Mouse (Mus musculus): ENCODE measurements around the gene Gm19426. TPM values are rescaled to one million over a fixed set of nuclear protein-coding genes. Genes with fewer than 3 reads are reported as not detected.
A peak's percentile ranks its signal among the peaks of the same experiment; 100 is the strongest.

Gm19426 gene
- polyA plus RNA-seq, 1 experiment from 2014 or later = 7.0 TPM

DNA sequence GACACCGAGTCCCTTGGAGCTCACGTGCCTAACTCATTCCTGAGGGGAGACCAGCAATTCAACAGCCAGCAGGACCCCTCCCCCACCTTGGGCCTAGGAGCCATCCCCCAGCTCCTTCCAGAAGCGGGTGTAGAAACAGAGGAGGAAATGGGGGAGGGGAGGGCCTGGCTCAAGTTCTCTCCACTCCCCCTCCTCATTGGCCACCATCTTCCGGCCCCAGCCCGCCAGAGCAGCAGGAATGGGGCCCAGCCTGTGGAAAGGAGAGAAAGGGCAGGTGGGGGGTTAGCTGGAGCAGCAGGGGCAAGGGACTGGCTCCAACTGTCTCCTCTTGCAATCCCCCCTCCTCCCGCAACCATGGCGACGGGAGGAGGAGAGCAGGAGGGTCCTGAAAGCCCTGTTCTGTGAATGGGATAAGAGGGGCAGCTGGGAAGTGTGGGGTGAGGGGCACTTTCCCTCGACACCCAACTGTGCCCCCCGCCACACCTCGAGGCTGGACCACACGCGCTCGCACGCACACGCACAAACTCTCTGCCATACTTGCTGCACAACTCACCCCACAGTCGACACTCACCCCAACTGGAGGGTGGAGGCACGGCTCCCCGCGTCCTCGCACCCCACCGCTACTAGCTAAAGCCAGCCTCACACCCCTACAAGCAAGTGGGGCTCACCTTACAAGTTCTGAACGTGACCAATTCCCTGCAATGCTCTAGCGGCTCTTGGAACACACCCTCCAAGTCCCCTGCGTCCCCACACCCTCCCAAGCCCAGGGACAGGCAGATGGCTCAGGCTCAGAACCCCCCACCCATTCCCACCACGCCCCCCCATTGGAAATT lies 788 bp downstream of the Gm19426 start:
- H3K9me3 ChIP-seq = no peaks in the 10 kb centered on the region
- H3K4me3 ChIP-seq = peak overlapping the region; percentile 89
- peak overlapping the region; percentile 97 for H3K9ac ChIP-seq
- peaks cover 57% of the 10 kb centered on the region for H3K4me1 ChIP-seq (replicated peaks)
- H3K4me2 ChIP-seq = peak overlapping the region; percentile 76
- peak; percentile 69 for ATAC-seq (ENCODE audit: low read depth)
- no peaks in the 10 kb centered on the region for H3K27me3 ChIP-seq
- peaks cover 9% of the 10 kb centered on the region; the same call in 1 of the 2 replicates for H3K36me3 ChIP-seq
- under 1% methylated on average over 26 of the region's 26 CpGs for WGBS
- peak overlapping the region; percentile 98 for H3K27ac ChIP-seq (replicated peaks)

- H3K27me3 ChIP-seq = no peaks in the 10 kb centered on the region
- peak overlapping the region; percentile 76 for H3K4me2 ChIP-seq
- H3K4me1 ChIP-seq (replicated peaks) = peaks cover 64% of the 10 kb centered on the region
- peak overlapping the region; percentile 89 for H3K4me3 ChIP-seq
- peaks cover 9% of the 10 kb centered on the region; the same call in 1 of the 2 replicates for H3K36me3 ChIP-seq
- 1% methylated on average over 5 of the region's 5 CpGs for WGBS
- no peaks in the 10 kb centered on the region for H3K9me3 ChIP-seq
- H3K9ac ChIP-seq = peak overlapping the region; percentile 97
- H3K27ac ChIP-seq (replicated peaks) = peak overlapping the region; percentile 98
- no peak for ATAC-seq (ENCODE audit: low read depth)
These were observed 1.5 kb downstream of the Gm19426 start for GRCm38 (mm10) chr2:84741841-84742450.

DNA sequence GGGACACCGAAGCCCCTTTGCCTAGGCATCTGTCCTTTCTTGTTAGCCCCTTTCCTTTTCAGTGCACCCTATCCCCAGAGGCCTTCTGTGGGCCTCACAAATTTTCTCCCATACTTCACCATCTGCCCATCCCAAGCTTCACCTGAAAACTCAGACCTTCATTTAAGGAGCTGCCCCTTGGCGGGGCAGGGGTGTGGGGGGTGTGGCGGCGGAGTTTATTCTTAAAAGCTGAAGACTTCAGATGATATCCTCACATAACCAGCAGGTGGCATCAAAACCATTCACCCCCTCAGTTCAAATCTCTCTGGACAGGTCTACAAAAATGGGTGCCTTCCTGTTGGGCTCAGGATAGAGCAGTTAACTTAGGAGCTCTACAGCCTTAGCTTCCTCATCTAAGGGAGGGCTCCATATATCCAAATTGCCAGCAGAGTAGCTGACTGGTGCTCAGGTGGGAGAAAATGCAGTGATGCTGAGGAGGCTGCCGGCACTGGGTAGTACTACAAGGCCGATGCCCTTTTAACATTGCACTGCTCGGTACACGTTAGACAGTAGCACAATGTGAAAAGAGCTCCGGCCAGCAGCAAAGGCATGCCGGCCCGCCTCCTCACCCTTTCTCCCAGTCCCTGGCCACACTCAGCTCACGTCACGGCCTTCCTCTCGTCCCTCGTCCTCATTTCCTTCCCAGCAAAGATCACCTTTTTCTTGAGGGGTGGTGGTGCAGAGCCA lies 2.7 kb downstream of the Gm19426 start:
- H3K9ac ChIP-seq = 0 out of 2 replicates have a peak overlapping the region, but pooled peaks have one; percentile 97
- no peak for ATAC-seq (ENCODE audit: low read depth)
- H3K9me3 ChIP-seq = no peaks in the 10 kb centered on the region
- H3K4me3 ChIP-seq = peak overlapping the region; percentile 89; the same call in 1 of the 2 replicates
- H3K36me3 ChIP-seq = peaks cover 9% of the 10 kb centered on the region; the same call in 1 of the 2 replicates
- H3K27ac ChIP-seq (replicated peaks) = 0 out of 2 replicates have a peak overlapping the region, but pooled peaks have one; percentile 18
- WGBS = 77% methylated on average over 15 of the region's 15 CpGs
- peaks cover 76% of the 10 kb centered on the region for H3K4me1 ChIP-seq (replicated peaks)
- H3K4me2 ChIP-seq = peak overlapping the region; percentile 76
- H3K27me3 ChIP-seq = no peaks in the 10 kb centered on the region

- ATAC-seq (ENCODE audit: low read depth) = no peak
- H3K4me3 ChIP-seq = peak overlapping the region; percentile 11
- H3K9ac ChIP-seq = peak overlapping the region; percentile 55
- H3K27me3 ChIP-seq = no peaks in the 10 kb centered on the region
- peak overlapping the region; percentile 78 for H3K4me2 ChIP-seq
- peaks cover 9% of the 10 kb centered on the region; the same call in 1 of the 2 replicates for H3K36me3 ChIP-seq
- WGBS = 3% methylated on average over 12 of the region's 12 CpGs
- 0 out of 2 replicates have a peak overlapping the region, but pooled peaks have one; percentile 9 for H3K27ac ChIP-seq (replicated peaks)
- H3K4me1 ChIP-seq (replicated peaks) = peaks cover 90% of the 10 kb centered on the region
- no peaks in the 10 kb centered on the region for H3K9me3 ChIP-seq
These were observed 5.1 kb downstream of the Gm19426 start for GRCm38 (mm10) chr2:84738271-84738911.

- peaks cover 9% of the 10 kb centered on the region; the same call in 1 of the 2 replicates for H3K36me3 ChIP-seq
- peaks cover 93% of the 10 kb centered on the region for H3K4me1 ChIP-seq (replicated peaks)
- no peaks in the 10 kb centered on the region for H3K9me3 ChIP-seq
- H3K27me3 ChIP-seq = no peaks in the 10 kb centered on the region
- H3K9ac ChIP-seq = peak overlapping the region; percentile 55; the same call in 1 of the 2 replicates
- 6% methylated on average over 8 of the region's 8 CpGs for WGBS
- 0 out of 2 replicates have a peak overlapping the region, but pooled peaks have one; percentile 35 for H3K27ac ChIP-seq (replicated peaks)
- ATAC-seq (ENCODE audit: low read depth) = no peak; the same call in 1 of the 2 replicates
- peak overlapping the region; percentile 64 for H3K4me3 ChIP-seq
- H3K4me2 ChIP-seq = peak overlapping the region; percentile 78
These were observed 6.0 kb downstream of the Gm19426 start for GRCm38 (mm10) chr2:84737451-84737925.

DNA sequence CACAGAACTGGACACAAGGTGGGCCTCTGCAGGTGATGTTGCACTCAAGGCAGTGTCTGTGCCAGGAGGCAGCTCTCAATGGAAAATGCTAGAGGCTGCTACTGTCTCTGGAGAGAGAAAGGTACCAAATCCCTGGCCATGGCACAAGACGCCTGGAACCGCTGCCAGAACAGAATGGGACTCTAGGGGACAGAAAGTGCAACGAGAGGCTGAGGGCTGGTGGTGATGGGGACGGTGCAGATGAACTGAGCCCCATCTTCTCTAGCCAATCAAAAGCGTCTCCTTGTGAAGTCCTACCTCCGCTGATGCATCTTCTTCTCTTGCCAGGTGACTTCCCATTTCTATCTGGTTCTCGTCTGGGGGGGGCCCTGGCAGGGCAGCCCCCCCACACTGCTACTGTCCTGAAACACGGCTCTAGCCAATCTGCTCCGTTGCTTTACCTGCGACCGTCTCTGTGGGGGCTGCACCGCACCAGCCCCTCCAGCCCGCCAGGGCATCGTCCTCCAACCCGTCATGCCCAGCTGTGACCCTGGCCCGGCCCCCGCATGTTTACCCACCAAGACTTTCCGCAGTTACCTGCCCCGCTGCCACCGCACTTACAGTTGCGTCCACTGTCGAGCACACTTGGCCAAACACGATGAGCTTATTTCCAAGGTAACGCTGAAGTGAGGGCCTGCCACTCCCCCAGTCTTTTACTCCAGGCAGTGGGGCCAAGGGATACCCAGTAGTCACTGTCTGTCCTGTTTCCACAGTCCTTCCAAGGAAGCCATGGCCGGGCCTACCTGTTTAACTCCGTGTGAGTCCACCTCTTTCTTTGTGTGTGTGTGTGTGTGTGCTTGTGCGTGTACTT lies 6.9 kb downstream of the Gm19426 start:
- H3K4me2 ChIP-seq = peak overlapping the region; percentile 78
- H3K4me3 ChIP-seq = peak overlapping the region; percentile 64
- no peaks in the 10 kb centered on the region for H3K27me3 ChIP-seq
- 8% methylated on average over 27 of the region's 27 CpGs for WGBS
- H3K27ac ChIP-seq (replicated peaks) = peak overlapping the region; percentile 92; the same call in 1 of the 2 replicates
- peak overlapping the region; percentile 89 for H3K9ac ChIP-seq
- peaks cover 9% of the 10 kb centered on the region; the same call in 1 of the 2 replicates for H3K36me3 ChIP-seq
- H3K4me1 ChIP-seq (replicated peaks) = peaks cover 83% of the 10 kb centered on the region
- no peak for ATAC-seq (ENCODE audit: low read depth)
- H3K9me3 ChIP-seq = no peaks in the 10 kb centered on the region

- Histone ChIP-seq H3K27ac (replicated peaks) (peak overlapping the region; percentile 92), H3K9me3 (no peaks in the 10 kb centered on the region), H3K4me3 (peak overlapping the region; percentile 64), H3K27me3 (no peaks in the 10 kb centered on the region), H3K4me1 (replicated peaks) (peaks cover 72% of the 10 kb centered on the region), H3K4me2 (peak overlapping the region; percentile 78), H3K36me3 (peaks cover 7% of the 10 kb centered on the region; the same call in 1 of the 2 replicates), H3K9ac (peak overlapping the region; percentile 89)
- ATAC-seq (ENCODE audit: low read depth) = no peak
- 26% methylated on average over 7 of the region's 7 CpGs for WGBS
These were observed 8.0 kb downstream of the Gm19426 start for GRCm38 (mm10) chr2:84735346-84735920.

DNA sequence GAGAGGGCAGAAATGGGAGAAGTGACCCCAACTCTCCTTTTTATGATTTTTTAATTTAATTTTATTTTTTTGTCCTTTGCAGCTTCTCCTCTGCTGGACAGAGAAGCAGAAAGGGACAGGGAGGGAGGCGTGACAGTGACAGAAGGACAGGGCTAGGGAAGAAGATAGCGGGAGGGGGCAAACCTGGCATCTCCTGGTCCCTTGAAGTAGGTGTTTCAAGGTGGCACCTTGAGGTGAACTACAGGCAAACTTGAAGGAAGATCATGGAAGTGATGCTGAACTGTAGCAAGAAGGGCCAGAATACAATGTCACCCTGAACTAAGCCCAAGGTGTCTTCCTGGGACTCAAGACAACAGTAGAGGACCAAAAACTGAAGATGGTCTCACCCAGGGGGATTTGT lies 8.5 kb downstream of the Gm19426 start:
- 4% methylated on average over 2 of the region's 2 CpGs for WGBS
- H3K4me3 ChIP-seq = peak overlapping the region; percentile 64
- H3K4me2 ChIP-seq = peak overlapping the region; percentile 78
- ATAC-seq (ENCODE audit: low read depth) = no peak
- no peaks in the 10 kb centered on the region for H3K27me3 ChIP-seq
- peaks cover 67% of the 10 kb centered on the region for H3K4me1 ChIP-seq (replicated peaks)
- no peaks in the 10 kb centered on the region for H3K9me3 ChIP-seq
- peak overlapping the region; percentile 92 for H3K27ac ChIP-seq (replicated peaks)
- 0 out of 2 replicates have a peak, but pooled peaks cover 2% of the 10 kb centered on the region for H3K36me3 ChIP-seq
- H3K9ac ChIP-seq = peak overlapping the region; percentile 89

DNA sequence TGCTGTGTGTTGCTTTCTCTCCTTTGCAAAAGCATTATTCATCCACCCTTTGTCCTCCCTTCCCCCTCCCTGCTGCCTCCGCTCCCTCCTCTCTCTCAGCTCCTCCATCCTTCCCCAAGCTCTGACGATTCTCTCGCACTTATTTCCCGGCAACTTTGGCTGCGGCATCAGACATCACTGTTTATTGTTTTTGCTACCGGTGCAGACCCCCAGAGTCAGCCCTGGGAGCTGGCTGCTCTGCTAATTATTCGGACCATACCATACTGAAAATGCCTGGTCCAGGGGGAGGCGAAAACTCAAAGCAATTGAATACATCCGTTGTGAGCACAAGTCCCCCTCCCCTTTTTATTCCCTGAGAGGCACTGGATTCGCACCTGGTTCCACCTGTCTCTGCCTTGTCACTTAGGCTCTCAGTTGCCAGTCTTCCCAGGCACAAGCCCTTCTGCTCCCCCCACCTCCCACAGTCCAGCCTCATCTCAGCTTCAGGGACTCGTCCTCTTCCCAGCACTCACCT lies 9.0 kb downstream of the Gm19426 start:
- Histone ChIP-seq H3K9me3 (no peaks in the 10 kb centered on the region), H3K4me3 (peak overlapping the region; percentile 64), H3K9ac (peak overlapping the region; percentile 89), H3K27ac (replicated peaks) (peak overlapping the region; percentile 92), H3K4me1 (replicated peaks) (peaks cover 62% of the 10 kb centered on the region), H3K27me3 (no peaks in the 10 kb centered on the region), H3K36me3 (no peaks in the 10 kb centered on the region), H3K4me2 (peak overlapping the region; percentile 78)
- WGBS = 0% methylated on average over 11 of the region's 11 CpGs
- peak; percentile 74 for ATAC-seq (ENCODE audit: low read depth)

Data from neural tube, embryonic 13.5 days (tissue).